ENCODE assay signal across 19 mouse cellular contexts in genomic region chr8:22030990-22031389, GRCm38 (mm10). TPM values are rescaled to one million over a fixed set of nuclear protein-coding genes. Genes with fewer than 3 reads are reported as not detected.
"Had no signal": no experiment of that assay in that cellular context is flagged by ENCODE, and none has a peak within 500 bp of the region (broad histone marks: within the 10 kb centered on the region; RNA-seq: fewer than 3 reads in every experiment).

No protein-coding gene starts in this region.

- H3K4me3 ChIP-seq: liver, embryonic 13.5 days; liver, embryonic 15.5 days; lung, embryonic 15.5 days; megakaryocyte, embryonic 14.5 days; midbrain, embryonic 13.5 days; midbrain, embryonic 15.5 days; neural tube, embryonic 13.5 days; neural tube, embryonic 15.5 days had no signal

- DNase-seq: liver, embryonic 13.5 days; liver, postnatal 0 days; retina, postnatal 1 day; right cerebral cortex, adult 18-20 months; right cerebral cortex, postnatal 25 days; right cerebral cortex, postnatal 4 days; spleen, adult 18-20 months; thymus, adult 18-20 months; thymus, postnatal 14 days; thymus, postnatal 36 days had no signal

- H3K4me1 ChIP-seq: liver, embryonic 13.5 days; liver, embryonic 15.5 days; lung, embryonic 15.5 days; megakaryocyte, embryonic 14.5 days; midbrain, embryonic 13.5 days; midbrain, embryonic 15.5 days; neural tube, embryonic 13.5 days; neural tube, embryonic 15.5 days had no signal

RNA-seq across cellular contexts. Expression of gene Atp7b, which starts 29.1 kb away (rescaled TPM):
- total RNA-seq: monocyte, adult 5-6 weeks had no signal
- polyA plus RNA-seq: macrophage had no signal
